Mouse (Mus musculus) spleen, adult 12 weeks (tissue): Measurements from ENCODE around the gene Grin2a.

Experiments
- DNase-seq: peaks from one replicate; pipeline ENCODE4 v3.0.0; 2022; ENCODE audit warnings: low spot score

Gene Grin2a

GRCm38 (mm10) chr16:9994951-9995813 lies at the start of gene Grin2a:
Grin2a (minus strand) TSS chr16:9995560.
- no peak for DNase-seq

- no peak for DNase-seq
Observed at GRCm38 (mm10) chr16:10035582-10036215, 40.3 kb upstream of the Grin2a start.

- no peak for DNase-seq
Observed at GRCm38 (mm10) chr16:10033416-10033979, 38.1 kb upstream of the Grin2a start.

DNA sequence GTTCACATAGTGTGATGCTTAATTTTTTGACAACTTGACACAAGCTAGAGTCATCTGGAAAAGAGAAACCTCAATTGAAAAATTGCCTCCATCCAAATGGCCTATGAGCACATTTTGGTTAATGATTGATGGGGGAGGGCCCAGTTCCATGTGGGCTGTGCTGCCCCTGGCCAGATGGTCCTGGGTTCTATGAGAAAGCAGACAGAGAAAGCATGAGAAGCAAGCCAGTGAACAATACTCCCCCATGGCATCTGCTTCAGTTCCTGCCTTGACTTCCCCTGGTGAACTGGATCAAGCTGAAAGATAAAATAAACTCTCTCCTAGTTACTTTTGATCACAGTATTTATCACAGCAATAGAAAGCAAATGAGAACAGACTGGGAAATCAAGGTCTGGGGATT lies 36.5 kb upstream of the Grin2a start:
- no peak for DNase-seq

DNA sequence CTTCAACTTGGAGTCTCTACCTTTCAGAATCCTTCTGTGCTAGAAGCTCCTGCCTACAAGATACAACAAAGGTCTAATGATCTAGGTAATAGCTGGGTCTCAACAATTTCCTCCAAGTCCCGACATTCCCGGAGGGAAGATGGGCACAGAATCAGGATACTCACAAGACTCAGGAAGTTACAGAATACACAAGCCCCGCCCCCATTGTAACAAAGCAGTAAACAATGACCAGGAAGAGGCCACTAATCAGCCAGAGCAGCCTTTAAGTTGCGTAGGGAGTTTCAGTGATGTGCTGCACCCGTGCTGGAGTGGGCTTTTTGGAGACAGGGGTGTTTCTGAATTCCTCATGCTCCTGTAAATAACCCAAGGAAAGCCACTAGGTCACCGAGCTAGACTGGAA lies 31.4 kb upstream of the Grin2a start:
- no peak for DNase-seq

GRCm38 (mm10) chr16:10009743-10010142 lies 14.4 kb upstream of the Grin2a start:
- DNase-seq, result no peak

GRCm38 (mm10) chr16:10005606-10006005 lies 10.2 kb upstream of the Grin2a start:
- no peak for DNase-seq

DNA sequence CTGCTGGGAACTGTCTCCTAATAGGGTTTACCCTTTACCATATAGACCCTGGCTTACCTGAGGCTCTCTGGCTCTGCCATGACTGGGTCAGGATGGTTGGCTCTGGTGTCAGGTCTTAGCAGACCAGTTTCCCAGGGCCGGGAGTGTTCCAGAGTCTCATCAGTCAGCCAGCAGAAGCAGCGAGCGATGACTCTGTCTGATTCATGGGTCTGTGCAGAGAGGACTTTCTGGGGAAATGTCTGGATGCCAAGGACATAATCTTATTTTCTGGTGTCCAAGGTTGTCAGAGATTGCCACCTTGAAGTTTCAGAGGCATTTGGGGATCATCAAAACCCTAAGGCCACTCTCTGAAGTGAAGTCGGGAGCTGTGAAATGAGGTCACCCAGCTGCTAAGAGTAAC lies 8.7 kb upstream of the Grin2a start:
- no peak for DNase-seq

GRCm38 (mm10) chr16:10003001-10003400 lies 7.6 kb upstream of the Grin2a start:
- no peak for DNase-seq

- DNase-seq, result no peak
Observed at GRCm38 (mm10) chr16:10001601-10002000, 6.2 kb upstream of the Grin2a start.

DNA sequence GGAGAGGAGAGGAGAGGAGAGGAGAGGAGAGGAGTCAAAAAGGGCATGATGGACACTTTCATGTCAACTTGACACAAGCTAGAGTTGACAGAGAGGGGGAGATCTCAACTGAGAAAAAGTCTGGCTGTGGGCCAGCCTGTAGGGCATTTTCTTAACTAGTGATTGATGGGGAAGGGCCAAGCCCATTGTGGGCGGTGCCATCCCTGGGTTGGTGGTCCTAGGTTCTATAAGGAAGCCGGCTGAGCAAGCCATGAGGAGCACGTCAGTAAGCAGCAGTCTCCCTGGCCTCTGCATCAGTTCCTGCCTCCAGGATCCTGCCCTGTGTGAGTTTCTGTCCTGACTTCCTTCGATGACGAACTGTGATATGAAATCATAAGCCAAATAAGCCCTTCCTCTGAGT lies 4.6 kb upstream of the Grin2a start:
- DNase-seq, result no peak

- DNase-seq, result no peak
Observed at GRCm38 (mm10) chr16:9997931-9998330, 2.6 kb upstream of the Grin2a start.

DNA sequence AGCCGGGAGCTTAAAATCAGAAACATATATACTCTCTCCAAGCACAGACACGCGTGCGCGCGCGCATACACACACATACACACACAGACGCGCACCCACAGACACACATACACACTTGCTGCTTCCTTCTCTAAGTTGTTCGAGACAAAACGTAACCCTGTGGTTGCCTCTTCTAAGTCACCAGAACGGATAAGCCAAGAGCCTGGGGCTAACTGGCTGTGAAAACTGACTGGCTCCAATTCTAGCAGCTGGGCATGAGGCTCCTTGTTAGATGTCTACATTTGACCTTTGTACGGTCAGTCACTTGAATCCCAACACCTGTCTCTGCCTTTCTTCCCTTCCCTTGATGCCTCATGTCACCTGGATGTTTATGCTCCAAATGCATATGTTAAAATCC lies 452 bp upstream of the Grin2a start:
- no peak for DNase-seq

- no peak for DNase-seq
Observed at GRCm38 (mm10) chr16:9994041-9994950, 1.1 kb downstream of the Grin2a start.

DNA sequence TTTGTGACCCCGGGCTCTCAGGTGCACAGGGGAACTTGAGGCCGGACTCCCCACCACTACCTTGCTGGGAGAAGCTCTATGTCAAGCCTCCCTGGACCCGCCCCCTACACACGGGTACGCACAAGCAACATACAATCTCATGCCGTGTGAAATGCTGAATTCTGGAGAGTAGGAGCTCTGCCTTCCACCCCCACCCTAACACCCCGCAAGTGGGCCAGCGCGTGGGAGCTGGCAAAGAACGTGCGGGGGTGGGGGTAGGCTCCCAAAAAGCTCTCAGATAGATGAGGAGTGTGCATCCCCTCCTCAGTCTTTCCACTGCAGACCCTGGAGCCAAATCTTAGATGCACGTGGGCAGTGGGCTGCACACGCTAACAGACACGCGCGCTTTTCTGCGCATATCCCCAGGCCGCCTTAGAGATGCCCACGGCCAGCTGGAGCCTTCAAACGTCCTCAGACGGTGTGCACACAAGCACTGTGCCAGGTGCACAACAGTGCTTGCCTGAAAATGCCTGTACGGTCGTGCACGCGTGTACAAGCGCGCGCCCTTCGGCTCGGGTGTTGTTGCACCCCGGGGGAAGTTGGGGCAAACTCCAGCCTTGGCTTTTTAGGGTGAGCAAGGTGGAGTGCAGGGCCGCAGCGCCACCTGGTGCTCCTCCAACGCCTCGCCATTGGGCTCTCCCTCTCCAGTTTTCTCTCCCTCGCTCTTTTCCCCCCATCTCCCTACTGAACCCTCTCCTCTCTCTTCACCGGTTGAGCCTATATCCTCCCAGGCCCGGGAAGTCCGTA lies 1.9 kb downstream of the Grin2a start:
- no peak for DNase-seq

DNA sequence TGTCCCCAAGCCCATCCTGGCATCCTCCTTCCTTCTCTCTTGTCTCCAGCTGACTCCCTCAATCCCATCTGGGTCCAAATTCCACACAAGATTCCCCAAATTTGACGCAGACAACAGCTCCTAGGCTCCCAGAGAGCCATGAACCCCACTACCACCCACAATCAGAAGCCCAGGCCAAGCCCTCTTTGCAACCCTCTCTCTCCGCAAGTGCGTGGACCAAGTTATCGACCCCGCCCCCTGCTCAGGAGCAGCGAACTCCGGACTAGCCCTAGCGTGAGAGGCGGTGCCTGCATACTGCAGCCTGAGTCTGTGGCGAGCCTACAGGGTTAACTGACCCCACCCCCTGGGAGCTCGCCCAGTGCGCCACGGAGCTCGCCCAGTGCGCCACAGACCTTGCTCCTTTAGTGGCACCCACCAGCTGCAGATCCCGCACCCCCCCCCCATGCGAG lies 2.6 kb downstream of the Grin2a start:
- DNase-seq, result no peak

GRCm38 (mm10) chr16:9992076-9992772 lies 3.1 kb downstream of the Grin2a start:
- DNase-seq, result no peak

- no peak for DNase-seq
Observed at GRCm38 (mm10) chr16:9985041-9985440, 10.3 kb downstream of the Grin2a start.

DNA sequence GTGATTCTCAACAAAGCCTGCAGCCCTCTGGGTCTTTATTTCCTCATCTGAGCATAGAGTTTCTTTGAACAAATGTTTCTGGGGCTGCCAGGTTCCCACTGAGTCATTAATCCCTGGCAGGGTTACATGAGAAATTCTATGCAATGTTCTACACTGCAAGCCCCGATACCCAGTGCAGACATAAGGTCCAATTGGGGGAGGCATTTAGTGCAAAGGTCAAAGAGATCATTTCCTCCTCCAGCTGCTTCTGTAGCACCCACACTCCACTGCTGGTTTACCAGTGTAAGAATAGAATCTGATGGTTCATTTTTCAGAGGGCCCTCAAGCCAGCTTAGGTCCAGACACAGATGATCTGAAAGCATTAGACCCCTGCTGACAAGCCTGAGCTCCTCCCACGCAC lies 14.7 kb downstream of the Grin2a start:
- no peak for DNase-seq

- no peak for DNase-seq
Observed at GRCm38 (mm10) chr16:9978173-9978572, 17.2 kb downstream of the Grin2a start.

DNA sequence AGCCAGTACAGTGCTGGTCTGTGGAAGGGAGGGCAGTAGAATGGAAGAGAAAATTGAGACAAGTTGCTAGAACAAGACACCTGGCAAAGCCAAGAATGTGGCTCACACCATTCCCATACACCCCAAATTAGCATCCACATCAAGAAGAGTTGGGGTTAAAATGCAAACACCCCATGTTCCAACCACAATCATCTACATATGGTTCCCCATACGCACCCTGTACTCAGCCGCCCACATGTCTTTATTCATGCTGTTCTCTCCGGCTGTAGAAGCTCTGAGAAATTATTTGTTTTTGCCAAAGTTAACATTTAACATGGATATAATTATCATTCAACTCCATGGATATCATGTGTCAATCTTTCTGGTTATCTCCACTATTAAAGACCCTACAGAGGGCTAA lies 22.7 kb downstream of the Grin2a start:
- DNase-seq, result no peak
